Mouse (Mus musculus) R1 (cell line): ENCODE measurements around the gene Srrm1.
"Not testable (repeated sequence)": the region's sequence is repeated elsewhere in the genome, so short reads cannot be mapped to it uniquely, and the experiment has no call there.

Experiments used
- DNase-seq: peaks from one replicate; pipeline ENCODE4 v3.0.0-alpha.2; 2018; ENCODE audit warnings: low read depth, low spot score

Gene Srrm1

GRCm38 (mm10) chr4:135301166-135301565, 52.0 kb downstream of the Srrm1 start:
- DNase-seq, result peak; percentile 77

GRCm38 (mm10) chr4:135300248-135301041, 52.7 kb downstream of the Srrm1 start:
- DNase-seq, result peak; percentile 93

- no peak for DNase-seq
Observed at GRCm38 (mm10) chr4:135298680-135299079, 54.4 kb downstream of the Srrm1 start.

- DNase-seq, result peak; percentile 38
Observed at GRCm38 (mm10) chr4:135297931-135298546, 55.1 kb downstream of the Srrm1 start.

GRCm38 (mm10) chr4:135297146-135297545, 56.0 kb downstream of the Srrm1 start:
- DNase-seq, result peak; percentile 72

- DNase-seq, result peak; percentile 60
Observed at GRCm38 (mm10) chr4:135296565-135296964, 56.6 kb downstream of the Srrm1 start.

GRCm38 (mm10) chr4:135293813-135294212, 59.3 kb downstream of the Srrm1 start:
- DNase-seq, result peak; percentile 45

GRCm38 (mm10) chr4:135292477-135293089, 60.5 kb downstream of the Srrm1 start:
- peak; percentile 96 for DNase-seq

GRCm38 (mm10) chr4:135291841-135292240, 61.3 kb downstream of the Srrm1 start:
- peak; percentile 53 for DNase-seq

- no peak for DNase-seq
Observed at GRCm38 (mm10) chr4:135291199-135291598, 61.9 kb downstream of the Srrm1 start.

GRCm38 (mm10) chr4:135287975-135288374, 65.1 kb downstream of the Srrm1 start:
- DNase-seq, result no peak

GRCm38 (mm10) chr4:135286833-135287395, 66.2 kb downstream of the Srrm1 start:
- DNase-seq, result peak; percentile 59

GRCm38 (mm10) chr4:135286033-135286622, 67.0 kb downstream of the Srrm1 start:
- no peak for DNase-seq

GRCm38 (mm10) chr4:135285436-135285835, 67.7 kb downstream of the Srrm1 start:
- peak; percentile 90 for DNase-seq

- no peak for DNase-seq
Observed at GRCm38 (mm10) chr4:135283875-135284274, 69.2 kb downstream of the Srrm1 start.

GRCm38 (mm10) chr4:135283417-135283816, 69.7 kb downstream of the Srrm1 start:
- peak; percentile 70 for DNase-seq

- no peak for DNase-seq
Observed at GRCm38 (mm10) chr4:135282651-135283290, 70.3 kb downstream of the Srrm1 start.

- DNase-seq, result not testable (repeated sequence)
Observed at GRCm38 (mm10) chr4:135280016-135280415, 73.1 kb downstream of the Srrm1 start.

- no peak for DNase-seq
Observed at GRCm38 (mm10) chr4:135276681-135277379, 76.3 kb downstream of the Srrm1 start.

- no peak for DNase-seq
Observed at GRCm38 (mm10) chr4:135274761-135275160, 78.4 kb downstream of the Srrm1 start.

- DNase-seq, result no peak
Observed at GRCm38 (mm10) chr4:135273307-135273682, 79.8 kb downstream of the Srrm1 start.
